Mouse (Mus musculus): Measurements from ENCODE around the gene Pml. TPM values are rescaled to one million over a fixed set of nuclear protein-coding genes. Genes with fewer than 3 reads are reported as not detected.

Gene Pml
- polyA plus RNA-seq, 1 experiment = 28.7 TPM

GRCm38 (mm10) chr9:58204448-58205000 lies 45.1 kb downstream of the Pml start:
- Histone ChIP-seq H3K4me3 (replicated peaks) (peak overlapping the region; percentile 90), H3K9me3 (no peaks in the 10 kb centered on the region), H3K36me3 (replicated peaks; ENCODE audit: low read length) (no peaks in the 10 kb centered on the region), H3K4me1 (peaks cover 35% of the 10 kb centered on the region), H3K27me3 (replicated peaks) (peaks cover 82% of the 10 kb centered on the region)
- TF ChIP-seq FLI1 (IDR thresholded peaks at IDR 0.05; ENCODE audit: low read length) (no peak), GATA1 (IDR thresholded peaks at IDR 0.05; ENCODE audit: borderline replicate concordance, low read length) (no peak)

GRCm38 (mm10) chr9:58203516-58204447 lies 45.8 kb downstream of the Pml start, which contains the start of the genes Islr and Islr2:
Gene Islr, minus strand, starts transcription at chr9:58204306.
Gene Islr2, minus strand, starts transcription at chr9:58204319.
- no peaks in the 10 kb centered on the region for H3K36me3 ChIP-seq (replicated peaks; ENCODE audit: low read length)
- peaks cover 40% of the 10 kb centered on the region for H3K4me1 ChIP-seq
- TF ChIP-seq GATA1 (IDR thresholded peaks at IDR 0.05; ENCODE audit: borderline replicate concordance, low read length) (no peak), FLI1 (IDR thresholded peaks at IDR 0.05; ENCODE audit: low read length) (no peak)
- no peaks in the 10 kb centered on the region for H3K9me3 ChIP-seq
- peaks cover 88% of the 10 kb centered on the region for H3K27me3 ChIP-seq (replicated peaks)
- peak within 1 kb of the TSS; percentile 90 for H3K4me3 ChIP-seq (replicated peaks)

GRCm38 (mm10) chr9:58202676-58203453 lies 46.7 kb downstream of the Pml start:
- no peak for TF ChIP-seq FLI1 (IDR thresholded peaks at IDR 0.05; ENCODE audit: low read length)
- TF ChIP-seq GATA1 (IDR thresholded peaks at IDR 0.05; ENCODE audit: borderline replicate concordance, low read length) = no peak
- Histone ChIP-seq H3K36me3 (replicated peaks; ENCODE audit: low read length) (no peaks in the 10 kb centered on the region), H3K27me3 (replicated peaks) (peaks cover 98% of the 10 kb centered on the region), H3K4me3 (replicated peaks) (no peak overlapping the region), H3K4me1 (peaks cover 44% of the 10 kb centered on the region), H3K9me3 (no peaks in the 10 kb centered on the region)

GRCm38 (mm10) chr9:58201861-58202549 lies 47.6 kb downstream of the Pml start:
- H3K27me3 ChIP-seq (replicated peaks) = peaks cover 100% of the 10 kb centered on the region
- TF ChIP-seq GATA1 (IDR thresholded peaks at IDR 0.05; ENCODE audit: borderline replicate concordance, low read length) (no peak), FLI1 (IDR thresholded peaks at IDR 0.05; ENCODE audit: low read length) (no peak)
- H3K9me3 ChIP-seq = no peaks in the 10 kb centered on the region
- H3K4me1 ChIP-seq = peaks cover 52% of the 10 kb centered on the region
- H3K36me3 ChIP-seq (replicated peaks; ENCODE audit: low read length) = no peaks in the 10 kb centered on the region
- H3K4me3 ChIP-seq (replicated peaks) = no peak overlapping the region

DNA sequence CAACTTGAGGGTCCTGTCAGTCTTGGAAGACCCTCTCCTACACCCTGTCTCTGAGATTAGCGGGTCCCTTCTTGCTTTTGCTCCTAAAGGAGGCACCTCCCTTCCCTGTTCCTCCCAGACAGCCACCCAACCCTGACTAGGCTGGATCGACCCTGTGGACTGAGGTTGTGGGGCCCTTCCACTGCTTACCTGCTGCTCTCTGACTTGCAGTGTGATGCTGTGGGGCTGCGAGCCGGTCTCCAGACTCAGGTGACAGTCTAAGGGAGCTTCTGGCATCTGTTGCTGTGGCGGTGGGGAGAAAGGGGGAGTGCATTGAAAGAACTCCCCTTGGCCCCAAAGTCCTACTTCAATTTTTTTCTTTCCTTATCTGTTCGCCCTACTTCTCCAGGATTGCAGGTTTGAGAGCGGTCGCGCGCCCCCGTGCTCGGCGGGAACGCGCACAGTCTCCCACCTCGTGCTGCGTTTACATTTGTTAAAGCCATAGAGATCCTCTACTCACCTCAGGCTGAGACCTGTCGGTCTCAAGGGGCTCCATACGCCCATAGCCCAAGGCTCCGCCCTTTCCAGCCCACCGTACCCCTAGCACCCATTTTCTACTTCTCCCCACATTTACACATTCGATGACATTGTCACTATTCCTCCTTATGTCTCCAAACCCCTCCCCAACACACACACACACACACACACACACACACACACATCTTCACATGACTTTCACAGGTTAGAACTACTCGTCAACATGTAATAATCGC lies 48.3 kb downstream of the Pml start:
- peaks cover 100% of the 10 kb centered on the region for H3K27me3 ChIP-seq (replicated peaks)

DNA sequence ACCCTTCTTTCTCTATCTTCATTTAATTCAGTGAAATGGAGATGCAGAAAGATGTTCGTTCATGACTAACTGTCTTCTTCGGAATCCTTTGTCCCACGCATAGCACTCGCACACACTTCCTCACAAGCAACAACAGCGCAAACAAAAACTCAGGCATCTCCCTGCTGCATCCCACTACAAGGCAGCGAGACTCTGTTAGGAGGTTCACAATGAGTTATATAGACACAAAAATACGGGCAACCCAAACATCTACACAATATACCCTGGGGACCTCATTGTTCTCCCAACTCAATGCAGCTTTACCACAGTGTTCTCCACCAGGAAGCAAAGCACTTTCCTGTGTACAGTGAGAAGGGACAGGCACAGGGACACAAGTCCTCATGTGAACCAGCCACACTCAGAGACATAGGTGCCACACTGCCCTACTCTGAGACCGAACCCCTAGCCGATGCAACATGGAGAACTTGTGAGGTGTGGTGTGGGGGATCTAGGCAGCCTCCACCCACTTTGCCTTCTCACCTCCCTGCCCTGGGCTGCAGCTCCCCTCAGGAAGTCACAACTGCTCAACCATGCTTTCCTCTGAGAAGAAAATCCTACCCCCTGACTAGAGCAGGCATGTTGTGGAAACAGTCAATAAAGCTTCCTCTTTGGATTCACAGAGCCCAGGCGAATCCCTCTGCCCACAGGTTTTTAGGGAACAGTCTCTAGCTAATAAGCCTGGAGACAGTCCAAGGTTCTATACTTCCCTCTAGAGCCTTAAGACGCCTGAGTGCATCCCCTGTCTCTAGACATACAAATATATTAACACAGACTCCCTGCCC lies 49.1 kb downstream of the Pml start:
- Histone ChIP-seq H3K4me3 (replicated peaks) (no peak overlapping the region), H3K4me1 (peaks cover 55% of the 10 kb centered on the region), H3K9me3 (no peaks in the 10 kb centered on the region), H3K27me3 (replicated peaks) (peaks cover 100% of the 10 kb centered on the region), H3K36me3 (replicated peaks; ENCODE audit: low read length) (no peaks in the 10 kb centered on the region)
- TF ChIP-seq FLI1 (IDR thresholded peaks at IDR 0.05; ENCODE audit: low read length) (no peak), GATA1 (IDR thresholded peaks at IDR 0.05; ENCODE audit: borderline replicate concordance, low read length) (no peak)

More for the DNA sequence above, 48.3 kb downstream of the Pml start:
- Histone ChIP-seq H3K36me3 (replicated peaks; ENCODE audit: low read length) (no peaks in the 10 kb centered on the region), H3K4me1 (peaks cover 55% of the 10 kb centered on the region), H3K9me3 (no peaks in the 10 kb centered on the region), H3K4me3 (replicated peaks) (no peak overlapping the region)
- TF ChIP-seq FLI1 (IDR thresholded peaks at IDR 0.05; ENCODE audit: low read length) (no peak), GATA1 (IDR thresholded peaks at IDR 0.05; ENCODE audit: borderline replicate concordance, low read length) (no peak)

DNA sequence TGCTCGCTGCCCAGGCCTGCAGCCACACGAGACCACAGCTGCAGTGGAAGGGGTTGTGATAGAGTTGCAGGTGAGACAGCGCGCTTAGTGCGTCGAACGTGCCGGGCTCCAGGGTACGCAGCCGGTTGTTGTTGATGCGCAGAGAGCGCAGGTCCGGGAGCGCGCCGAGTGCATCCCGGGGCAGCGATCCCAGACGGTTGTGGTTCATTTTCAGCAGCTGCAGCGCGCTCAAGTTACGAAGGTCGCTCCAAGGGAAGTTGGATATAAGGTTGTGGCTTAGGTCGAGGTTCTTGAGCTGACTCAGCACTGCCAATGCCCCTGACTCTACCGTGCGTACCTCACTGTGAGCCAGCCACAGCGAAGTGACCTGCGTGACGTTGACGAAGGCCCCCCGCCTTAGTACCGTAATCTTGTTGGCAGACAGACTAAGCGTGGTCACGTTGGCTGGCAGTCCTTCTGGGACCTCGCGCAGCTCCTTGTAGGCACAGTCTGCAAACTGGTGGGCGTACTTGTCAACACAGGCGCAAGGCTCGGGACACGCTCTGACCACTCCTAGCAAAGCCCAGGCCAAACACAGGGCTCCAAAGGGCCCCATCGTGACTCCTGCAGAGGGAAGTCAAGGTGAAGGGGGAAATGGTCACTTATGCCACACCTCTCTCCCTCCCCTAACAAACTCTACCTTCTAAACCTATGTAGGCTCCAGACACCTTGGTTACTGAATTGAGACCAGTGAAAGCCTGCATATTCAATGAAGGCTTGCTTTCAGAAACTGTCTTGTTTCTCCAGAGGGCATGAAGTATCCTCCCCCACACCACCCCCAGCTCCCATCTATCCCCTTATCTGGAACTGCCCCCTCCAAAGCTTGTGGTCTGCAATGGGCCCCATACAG lies 50.0 kb downstream of the Pml start:
- Histone ChIP-seq H3K4me3 (replicated peaks) (peak overlapping the region; percentile 70), H3K36me3 (replicated peaks; ENCODE audit: low read length) (no peaks in the 10 kb centered on the region), H3K4me1 (peaks cover 50% of the 10 kb centered on the region), H3K27me3 (replicated peaks) (peaks cover 100% of the 10 kb centered on the region), H3K9me3 (no peaks in the 10 kb centered on the region)
- TF ChIP-seq GATA1 (IDR thresholded peaks at IDR 0.05; ENCODE audit: borderline replicate concordance, low read length) = no peak
- no peak for TF ChIP-seq FLI1 (IDR thresholded peaks at IDR 0.05; ENCODE audit: low read length)
